Mouse (Mus musculus) limb, embryonic 10.5 days (tissue): ENCODE data around the gene Nos1ap. TPM values are rescaled to one million over a fixed set of nuclear protein-coding genes. Genes with fewer than 3 reads are reported as not detected.

Source experiments
- DNase-seq: peaks from one replicate; pipeline ENCODE4 v3.0.0-alpha.2; 2017; ENCODE audit warnings: low spot score
- H3K27ac ChIP-seq: fragments of 300-500 bp; sonication (generic); 2 replicates; pipeline ENCODE4 v1.5.1; 2016; ENCODE audit warnings: mild to moderate bottlenecking
- H3K27me3 ChIP-seq: fragments of 300-500 bp; sonication (generic); 2 replicates; pipeline ENCODE4 v1.6.1; 2016; ENCODE audit warnings: low read depth, mild to moderate bottlenecking; ENCODE audit not compliant: poor library complexity, severe bottlenecking
- H3K36me3 ChIP-seq: fragments of 300-500 bp; sonication (generic); 2 replicates; pipeline ENCODE4 v1.6.1; 2016; ENCODE audit warnings: mild to moderate bottlenecking, moderate library complexity
- H3K4me1 ChIP-seq: fragments of 300-500 bp; sonication (generic); 2 replicates; pipeline ENCODE4 v1.6.1; 2016
- H3K4me3 ChIP-seq: fragments of 300-500 bp; sonication (generic); 2 replicates; pipeline ENCODE4 v1.5.1; 2016; ENCODE audit warnings: mild to moderate bottlenecking, moderate library complexity
- H3K9me3 ChIP-seq: fragments of 300-500 bp; sonication (generic); replicated peaks from 2 replicates; pipeline ENCODE4 v1.6.1; 2016; ENCODE audit warnings: mild to moderate bottlenecking
- WGBS: fragments of 180-500 bp; shearing (Covaris S2); methylation state at CpG from one replicate; pipeline ENCODE4 v1.1.7; 2016; 5-methylcytosine and 5-hydroxymethylcytosine counted together
- polyA plus RNA-seq: library from polyadenylated mRNA; unstranded; fragments of >200 nt; fragmentation: Nextera tagmentation; extraction: Ambion mirVana; gene quantifications from 2 replicates; pipeline ENCODE4 v1.2.1, GENCODE M21; 2016

The Nos1ap gene
- polyA plus RNA-seq, 1 experiment from 2014 or later: 5.1 TPM

DNA sequence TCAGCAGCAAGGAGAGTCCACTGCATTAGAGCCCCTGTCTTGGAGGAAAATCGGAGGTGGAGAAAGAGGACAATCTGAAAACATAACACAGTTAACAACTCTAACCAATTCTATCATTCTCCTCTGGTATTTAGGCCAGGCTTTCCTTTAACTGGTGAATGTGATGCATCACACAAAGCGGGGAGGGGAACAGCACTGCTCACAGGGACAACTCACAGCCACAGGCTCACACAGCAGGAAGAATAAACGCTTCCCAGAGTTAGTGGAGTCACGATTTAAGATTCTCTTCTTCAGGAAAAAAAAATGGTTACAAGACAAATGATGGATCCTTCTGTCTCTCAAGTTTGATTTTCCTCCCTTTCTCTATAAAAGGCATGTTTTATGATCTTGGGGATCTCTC is 187.0 kb downstream of the Nos1ap start:
- DNase-seq: no peak
- 0 out of 2 replicates have a peak, but pooled peaks cover 7% of the 10 kb centered on the region for H3K4me1 ChIP-seq
- H3K9me3 ChIP-seq: no peaks in the 10 kb centered on the region
- 66% methylated on average over 4 of the region's 4 CpGs for WGBS
- no peak overlapping the region for H3K27ac ChIP-seq
- H3K27me3 ChIP-seq: no peaks in the 10 kb centered on the region
- no peaks in the 10 kb centered on the region for H3K36me3 ChIP-seq
- no peak overlapping the region for H3K4me3 ChIP-seq

DNA sequence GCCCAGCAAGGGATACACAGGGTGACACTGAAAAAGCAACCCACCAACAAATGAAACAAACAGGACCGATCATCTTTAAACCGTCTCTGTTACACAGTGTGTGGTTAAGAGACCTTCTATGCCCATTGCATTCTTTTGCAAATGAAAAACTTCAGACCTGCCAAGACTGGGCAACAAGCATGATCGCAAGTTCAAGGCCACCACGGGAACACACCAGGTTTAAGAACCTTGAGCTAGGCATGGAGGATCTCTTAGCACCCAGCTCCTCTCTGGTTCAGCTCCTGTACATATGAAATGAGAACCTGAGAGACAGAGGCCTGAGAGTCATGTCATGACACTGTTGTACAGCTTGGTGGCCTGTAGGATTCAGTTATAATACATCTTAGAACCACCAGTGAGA is 190.8 kb downstream of the Nos1ap start:
- no peak overlapping the region for H3K4me3 ChIP-seq
- 92% methylated on average over 4 of the region's 4 CpGs for WGBS
- no peaks in the 10 kb centered on the region for H3K36me3 ChIP-seq
- H3K27me3 ChIP-seq: no peaks in the 10 kb centered on the region
- no peak for DNase-seq
- no peaks in the 10 kb centered on the region for H3K9me3 ChIP-seq
- H3K4me1 ChIP-seq: 0 out of 2 replicates have a peak, but pooled peaks cover 7% of the 10 kb centered on the region
- no peak overlapping the region for H3K27ac ChIP-seq

DNA sequence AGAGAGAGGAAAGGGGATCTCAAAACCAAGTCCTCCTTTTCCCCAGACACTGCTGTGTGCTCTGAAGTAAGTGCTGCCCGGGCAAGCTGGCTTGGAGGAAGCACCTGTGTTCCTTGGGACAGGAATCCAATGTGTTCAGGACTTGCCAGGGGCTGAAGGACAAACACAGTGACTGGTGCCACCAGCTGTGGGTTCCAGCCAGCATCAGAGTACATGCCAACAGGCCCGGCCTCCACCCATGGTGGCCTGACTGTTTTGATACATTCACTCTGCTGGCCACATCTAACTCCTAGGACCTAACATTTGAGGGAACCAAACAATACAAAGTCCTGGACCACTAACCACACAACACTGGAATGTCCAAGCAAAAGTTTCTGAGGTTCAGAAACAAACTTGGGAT is 194.6 kb downstream of the Nos1ap start:
- H3K4me1 ChIP-seq: no peaks in the 10 kb centered on the region
- DNase-seq: no peak
- H3K36me3 ChIP-seq: no peaks in the 10 kb centered on the region
- H3K4me3 ChIP-seq: no peak overlapping the region
- H3K27me3 ChIP-seq: no peaks in the 10 kb centered on the region
- no peaks in the 10 kb centered on the region for H3K9me3 ChIP-seq
- WGBS: 83% methylated on average over 2 of the region's 2 CpGs
- H3K27ac ChIP-seq: no peak overlapping the region

DNA sequence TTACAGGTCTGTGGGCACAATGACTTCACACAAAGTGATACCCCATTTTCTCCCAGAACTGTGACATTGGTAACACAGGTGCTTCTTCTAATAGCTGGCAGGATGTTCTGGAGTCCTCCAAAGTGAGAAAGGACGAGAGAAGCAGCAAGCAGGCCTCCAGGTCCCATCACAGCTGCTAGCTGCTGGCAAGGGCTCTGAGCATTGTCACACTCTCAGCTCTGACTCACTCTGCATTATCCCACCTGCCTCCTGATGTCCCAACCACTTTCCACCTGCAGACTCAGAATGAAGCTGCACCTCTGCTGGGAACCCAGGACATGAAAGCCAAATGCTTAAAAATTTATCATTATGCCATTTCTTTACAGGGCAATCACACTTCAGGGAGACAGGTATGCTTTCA is 195.0 kb downstream of the Nos1ap start:
- no peak overlapping the region for H3K4me3 ChIP-seq
- H3K36me3 ChIP-seq: no peaks in the 10 kb centered on the region
- DNase-seq: no peak
- no peaks in the 10 kb centered on the region for H3K9me3 ChIP-seq
- no peak overlapping the region for H3K27ac ChIP-seq
- H3K4me1 ChIP-seq: no peaks in the 10 kb centered on the region
- no peaks in the 10 kb centered on the region for H3K27me3 ChIP-seq
- 63% methylated on average over 1 of the region's 1 CpGs for WGBS

DNA sequence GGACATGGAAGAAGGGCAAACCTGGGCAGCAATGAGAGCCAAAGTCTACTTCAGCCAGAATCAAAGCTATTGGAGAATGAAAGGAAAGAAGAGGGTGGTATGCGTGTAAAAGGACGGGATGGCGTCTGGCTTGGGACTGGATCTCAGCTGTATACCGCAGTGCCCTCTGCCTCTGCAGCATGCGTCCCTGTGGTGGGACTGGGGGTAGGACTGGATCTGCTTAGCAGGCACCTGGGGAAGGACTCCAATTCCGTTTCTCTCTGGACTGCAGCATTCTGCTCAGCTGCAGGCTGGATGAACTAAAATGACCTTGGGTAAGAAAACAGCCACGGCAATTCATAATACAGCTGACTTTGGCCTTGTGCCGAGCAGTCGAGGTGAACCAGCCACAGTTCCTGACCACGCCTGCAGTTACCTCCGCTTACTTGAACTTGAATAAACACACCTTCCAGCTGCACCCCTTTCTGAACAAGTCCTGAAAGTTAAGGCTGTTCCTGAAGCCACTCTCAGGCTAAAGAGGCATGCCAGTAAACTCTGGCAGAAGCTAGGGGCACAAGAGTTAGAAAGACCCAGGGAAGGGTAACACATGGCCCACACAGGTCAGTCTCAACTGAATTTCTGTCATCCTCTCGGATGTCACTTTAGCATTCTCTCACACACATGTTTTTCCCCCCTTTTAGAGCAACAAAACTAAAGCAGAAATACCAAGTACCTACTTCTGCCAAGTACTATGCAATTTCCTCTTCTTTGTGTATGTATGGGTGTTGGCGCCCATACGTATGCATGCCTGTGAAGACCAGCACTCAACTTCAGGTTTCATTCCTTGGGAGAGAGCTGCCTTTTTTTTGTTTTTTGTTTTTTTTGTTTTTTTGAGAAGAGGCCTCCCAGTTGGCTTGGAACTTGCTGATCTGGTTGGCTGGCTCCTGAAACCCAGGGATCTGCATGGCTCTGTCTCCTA is 196.6 kb downstream of the Nos1ap start:
- DNase-seq: no peak
- Histone ChIP-seq H3K27ac (no peak overlapping the region), H3K27me3 (no peaks in the 10 kb centered on the region), H3K9me3 (no peaks in the 10 kb centered on the region), H3K4me1 (no peaks in the 10 kb centered on the region), H3K4me3 (no peak overlapping the region), H3K36me3 (no peaks in the 10 kb centered on the region)
- 91% methylated on average over 14 of the region's 14 CpGs for WGBS

DNA sequence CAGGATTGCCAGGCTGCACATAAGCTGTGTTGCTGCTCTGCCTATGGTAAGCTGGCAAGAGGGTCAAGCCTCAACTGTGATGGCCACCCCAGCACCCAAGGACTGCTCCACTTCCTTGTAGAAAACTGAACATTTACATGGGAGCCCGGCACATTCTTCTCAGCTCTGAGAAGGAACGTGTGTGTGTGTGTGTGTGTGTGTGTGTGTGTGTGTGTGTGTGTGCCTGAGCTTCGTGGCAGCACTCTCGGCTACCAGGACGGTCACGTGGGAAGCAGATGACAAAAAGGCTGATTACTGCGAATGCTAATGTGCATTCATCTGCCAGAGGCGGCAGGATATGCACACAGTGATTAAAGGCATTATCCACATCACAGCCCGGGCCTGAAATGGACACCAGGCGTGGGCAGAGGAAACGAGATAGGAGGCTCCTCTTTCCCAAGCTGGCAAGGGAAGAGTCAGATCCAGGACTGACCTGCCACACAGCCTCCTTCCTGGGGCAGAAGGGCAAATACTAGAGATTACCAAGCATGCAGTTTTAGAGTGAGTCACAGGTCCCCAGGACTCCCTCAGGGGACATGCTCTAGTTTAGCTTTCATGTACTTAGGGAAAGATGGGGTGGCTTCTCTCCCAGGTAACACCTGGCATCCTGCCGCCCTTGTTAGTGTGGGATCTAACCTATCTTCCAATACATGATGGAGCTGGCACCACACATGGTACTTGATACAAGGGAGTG is 202.3 kb downstream of the Nos1ap start:
- Histone ChIP-seq H3K27me3 (no peaks in the 10 kb centered on the region), H3K36me3 (no peaks in the 10 kb centered on the region), H3K4me3 (no peak overlapping the region), H3K9me3 (no peaks in the 10 kb centered on the region), H3K27ac (no peak overlapping the region), H3K4me1 (0 out of 2 replicates have a peak, but pooled peaks cover 2% of the 10 kb centered on the region)
- DNase-seq: no peak
- WGBS: 64% methylated on average over 12 of the region's 12 CpGs

DNA sequence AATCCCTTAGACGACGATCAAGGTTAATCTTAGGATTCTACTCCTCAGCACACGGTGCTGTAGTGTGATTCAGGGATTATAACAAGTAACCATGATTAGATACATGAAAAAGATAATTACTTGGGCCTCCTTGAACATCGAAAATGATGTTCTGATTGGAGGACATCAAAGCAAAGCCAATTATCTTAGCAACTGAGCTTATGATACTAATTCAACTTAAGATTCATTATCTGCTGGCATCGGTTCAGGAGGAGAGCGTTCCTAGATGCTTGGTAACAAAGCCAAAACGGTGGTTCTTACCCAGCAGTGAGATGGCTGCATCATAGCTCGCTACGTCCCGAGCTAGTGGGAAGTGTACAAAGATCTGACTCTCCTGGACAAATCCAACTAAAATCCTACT is 204.2 kb downstream of the Nos1ap start:
- no peak for DNase-seq
- WGBS: 92% methylated on average over 10 of the region's 10 CpGs
- H3K36me3 ChIP-seq: no peaks in the 10 kb centered on the region
- H3K9me3 ChIP-seq: no peaks in the 10 kb centered on the region
- no peak overlapping the region for H3K4me3 ChIP-seq
- 0 out of 2 replicates have a peak, but pooled peaks cover 2% of the 10 kb centered on the region for H3K4me1 ChIP-seq
- no peaks in the 10 kb centered on the region for H3K27me3 ChIP-seq
- H3K27ac ChIP-seq: no peak overlapping the region

DNA sequence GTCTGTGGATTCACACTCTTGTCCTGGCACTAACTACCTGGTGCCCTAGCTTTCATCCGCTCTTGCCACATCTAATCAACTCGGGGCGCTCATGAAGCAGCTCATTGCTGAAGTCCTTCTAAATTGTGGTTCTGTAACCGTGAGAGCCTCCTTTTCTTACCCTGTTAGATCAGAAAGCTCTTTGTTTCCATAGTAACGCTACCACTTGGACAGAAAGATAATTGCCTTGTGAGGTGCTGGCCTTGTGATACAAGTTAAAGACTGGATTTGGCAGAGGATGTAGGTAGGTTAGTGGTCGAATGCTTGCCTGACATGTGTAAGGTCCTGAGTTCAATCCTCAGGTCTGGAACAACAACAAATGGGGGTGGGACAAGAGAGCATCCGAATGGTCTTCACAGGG is 206.1 kb downstream of the Nos1ap start:
- no peaks in the 10 kb centered on the region for H3K9me3 ChIP-seq
- H3K36me3 ChIP-seq: no peaks in the 10 kb centered on the region
- DNase-seq: no peak
- 0 out of 2 replicates have a peak, but pooled peaks cover 2% of the 10 kb centered on the region for H3K4me1 ChIP-seq
- WGBS: 92% methylated on average over 7 of the region's 7 CpGs
- no peaks in the 10 kb centered on the region for H3K27me3 ChIP-seq
- no peak overlapping the region for H3K27ac ChIP-seq
- H3K4me3 ChIP-seq: no peak overlapping the region

DNA sequence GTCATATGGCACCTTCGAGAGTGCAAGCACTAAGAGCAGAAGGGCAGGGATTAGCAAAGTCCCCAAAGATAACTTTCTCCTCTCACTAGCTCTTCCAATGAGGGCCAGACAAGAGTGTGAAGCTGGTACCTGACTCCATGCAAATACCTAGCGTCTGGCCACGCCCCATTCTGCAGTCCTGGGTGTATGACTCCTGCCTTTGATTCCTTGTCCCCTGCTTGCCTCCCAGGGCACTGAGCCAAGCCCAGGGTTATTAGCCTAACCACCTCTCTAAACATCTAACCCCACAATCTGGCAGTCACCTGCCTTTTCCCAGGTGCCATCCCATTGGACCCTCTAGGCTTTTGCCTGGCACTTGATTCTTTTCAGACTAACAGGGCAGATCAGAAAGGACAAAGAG is 208.2 kb downstream of the Nos1ap start:
- no peak for DNase-seq

DNA sequence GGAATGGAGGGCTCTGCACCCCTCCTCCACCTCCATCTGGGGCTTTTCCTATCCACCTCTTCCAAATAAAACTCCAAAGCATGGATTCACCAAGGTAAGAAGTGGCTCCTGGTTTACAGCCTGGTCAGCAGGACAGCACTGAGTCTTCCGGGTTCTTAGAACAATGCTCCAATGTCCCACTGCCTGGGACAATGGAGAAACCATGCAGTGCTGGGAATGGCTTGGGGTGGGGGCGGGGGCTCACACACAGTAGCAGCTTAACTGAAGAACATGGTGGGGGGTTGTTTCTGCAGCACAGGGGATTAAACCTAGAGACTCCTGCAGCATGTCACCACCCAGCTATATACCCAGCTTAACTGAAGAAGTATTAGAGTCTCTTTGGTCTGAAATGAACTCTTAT is 209.2 kb downstream of the Nos1ap start:
- WGBS: 38% methylated on average over 2 of the region's 2 CpGs
- Histone ChIP-seq H3K4me1 (no peaks in the 10 kb centered on the region), H3K27ac (no peak overlapping the region)

More for the DNA sequence above, 208.2 kb downstream of the Nos1ap start:
- H3K4me1 ChIP-seq: no peaks in the 10 kb centered on the region
- WGBS: 19% methylated on average over 3 of the region's 3 CpGs
- no peaks in the 10 kb centered on the region for H3K9me3 ChIP-seq
- H3K27ac ChIP-seq: no peak overlapping the region
- no peaks in the 10 kb centered on the region for H3K36me3 ChIP-seq
- H3K27me3 ChIP-seq: no peaks in the 10 kb centered on the region
- H3K4me3 ChIP-seq: no peak overlapping the region

DNA sequence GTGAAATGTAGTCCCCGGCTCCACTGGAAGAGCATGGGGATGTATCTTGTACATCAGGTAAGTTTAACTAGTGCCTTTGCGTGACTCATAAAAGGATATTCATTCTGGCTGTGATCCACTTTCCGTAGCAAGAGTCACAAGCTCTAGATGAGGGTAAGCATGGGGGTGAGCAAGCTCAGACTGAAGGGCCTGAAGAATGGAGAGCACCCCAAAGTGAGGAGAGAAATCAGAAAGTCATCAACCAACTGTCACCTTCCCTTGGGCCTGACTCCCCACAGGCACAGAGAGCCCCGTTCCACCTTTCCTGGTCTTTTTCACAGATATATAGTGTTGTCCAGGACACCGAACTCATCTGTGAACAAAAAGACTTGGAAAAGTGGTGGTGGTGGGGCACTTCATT is 213.9 kb downstream of the Nos1ap start:
- Histone ChIP-seq H3K4me1 (no peaks in the 10 kb centered on the region), H3K9me3 (no peaks in the 10 kb centered on the region), H3K36me3 (no peaks in the 10 kb centered on the region), H3K27ac (no peak overlapping the region), H3K27me3 (no peaks in the 10 kb centered on the region), H3K4me3 (no peak overlapping the region)
- DNase-seq: no peak
- 93% methylated on average over 5 of the region's 5 CpGs for WGBS

More for the DNA sequence above, 209.2 kb downstream of the Nos1ap start:
- no peak overlapping the region for H3K4me3 ChIP-seq
- no peaks in the 10 kb centered on the region for H3K9me3 ChIP-seq
- no peaks in the 10 kb centered on the region for H3K36me3 ChIP-seq
- DNase-seq: no peak
- no peaks in the 10 kb centered on the region for H3K27me3 ChIP-seq

DNA sequence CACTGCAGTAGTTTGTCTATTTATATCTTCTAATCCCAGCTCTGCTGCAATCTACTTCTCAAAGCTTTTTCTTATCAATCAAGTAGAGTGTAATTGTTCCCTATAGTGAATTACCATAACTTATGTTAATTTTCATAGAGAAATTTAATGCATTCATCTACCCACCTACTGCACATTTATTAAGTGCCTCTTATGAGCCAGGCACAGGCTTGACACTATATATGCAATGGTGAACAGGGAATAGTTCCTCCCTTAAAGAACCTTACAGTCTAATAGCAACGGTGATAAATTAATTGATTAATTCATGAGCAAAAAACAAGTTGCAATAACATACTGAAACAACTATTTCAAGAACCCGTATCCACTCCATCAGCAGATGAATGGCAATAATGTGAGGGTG is 215.9 kb downstream of the Nos1ap start:
- WGBS: 97% methylated on average over 2 of the region's 2 CpGs
- no peak overlapping the region for H3K27ac ChIP-seq
- DNase-seq: no peak
- H3K9me3 ChIP-seq: no peaks in the 10 kb centered on the region
- no peaks in the 10 kb centered on the region for H3K4me1 ChIP-seq
- H3K36me3 ChIP-seq: no peaks in the 10 kb centered on the region
- H3K4me3 ChIP-seq: no peak overlapping the region
- H3K27me3 ChIP-seq: no peaks in the 10 kb centered on the region

DNA sequence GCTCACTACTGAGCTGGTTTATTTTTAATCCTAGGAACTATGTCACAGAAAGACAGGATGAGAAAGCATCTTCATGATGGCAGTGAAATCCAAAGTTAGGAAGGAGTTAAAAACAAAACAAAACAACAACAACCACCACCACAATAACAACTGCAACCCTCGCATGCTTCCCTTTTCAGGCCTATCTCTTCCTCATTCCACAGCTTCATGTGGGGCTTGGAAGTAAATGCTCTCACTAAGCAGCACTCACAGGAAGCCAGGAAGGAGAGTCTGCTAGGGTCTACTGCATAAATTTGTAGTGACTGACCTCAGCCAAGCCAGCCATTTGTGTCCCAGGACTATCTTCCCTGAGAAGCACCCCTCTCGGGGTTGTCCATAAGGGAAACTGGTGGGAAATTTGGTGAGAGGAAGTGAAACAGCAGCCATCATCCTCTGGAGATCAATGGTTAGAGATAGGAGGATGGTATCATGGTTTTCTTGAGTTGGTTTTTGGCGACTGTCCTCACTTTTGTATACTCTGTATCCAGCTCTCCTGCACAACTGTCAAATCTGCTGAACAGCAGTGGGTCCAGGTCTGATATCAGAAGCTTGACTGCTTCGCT is 218.4 kb downstream of the Nos1ap start:
- DNase-seq: no peak
- Histone ChIP-seq H3K27me3 (no peaks in the 10 kb centered on the region), H3K9me3 (no peaks in the 10 kb centered on the region), H3K36me3 (no peaks in the 10 kb centered on the region), H3K27ac (no peak overlapping the region), H3K4me3 (no peak overlapping the region), H3K4me1 (no peaks in the 10 kb centered on the region)
- WGBS: 81% methylated on average over 4 of the region's 4 CpGs
